Mouse (Mus musculus) liver, embryonic 14.5 days (tissue): ENCODE results near the gene Zscan2. TPM values are rescaled to one million over a fixed set of nuclear protein-coding genes. Genes with fewer than 3 reads are reported as not detected.
A peak's percentile ranks its signal among the peaks of the same experiment; 100 is the strongest.

Experiments used
- ATAC-seq: fragments of 200-750 bp; cut with Nextera tagmentation; 2 replicates; pipeline ENCODE4 v1.8.0; 2017; ENCODE audit warnings: moderate number of reproducible peaks, mild to moderate bottlenecking, moderate library complexity; ENCODE audit not compliant: insufficient read depth
- DNase-seq, 3 experiments: peaks; one replicate each; pipeline ENCODE4 v3.0.0-alpha.2; 2012 to 2013; ENCODE audit warnings: low read depth in 3 of 3, low spot score in 3 of 3
- H3K27ac ChIP-seq: fragments of 300-500 bp; sonication (generic); 2 replicates; pipeline ENCODE4 v1.5.1; 2014; ENCODE audit warnings: moderate library complexity, mild to moderate bottlenecking, control low read depth, inconsistent platforms
- H3K27me3 ChIP-seq: fragments of 300-500 bp; sonication (generic); 2 replicates; pipeline ENCODE4 v1.6.1; 2014; ENCODE audit warnings: mild to moderate bottlenecking, low read length, moderate library complexity; ENCODE audit not compliant: control insufficient read depth, insufficient read depth
- H3K36me3 ChIP-seq: fragments of 300-500 bp; sonication (generic); replicated peaks from 2 replicates; pipeline ENCODE4 v1.6.1; 2014; ENCODE audit warnings: low read depth; ENCODE audit not compliant: control insufficient read depth, insufficient read depth
- H3K4me1 ChIP-seq, 2 experiments: fragments of 200-500 bp in 1 of 2; fragments of 300-500 bp in 1 of 2; sonication (generic) in 1 of 2; replicated peaks; 2 replicates each; pipeline ENCODE4 v1.6.1; 2012 to 2014; ENCODE audit warnings: antibody characterized with exemption in 1 of 2, inconsistent platforms in 1 of 2, low read length in 1 of 2; ENCODE audit not compliant: control insufficient read depth in 2 of 2, insufficient read depth in 2 of 2
- H3K4me2 ChIP-seq: fragments of 300-500 bp; sonication (generic); 2 replicates; pipeline ENCODE4 v1.6.1; 2014; ENCODE audit warnings: low read depth, mild to moderate bottlenecking, control low read depth, moderate library complexity
- H3K4me3 ChIP-seq, 2 experiments: fragments of 200-500 bp in 1 of 2; fragments of 300-500 bp in 1 of 2; sonication (generic) in 1 of 2; 2 replicates each; pipeline ENCODE4 v1.5.1; 2012 to 2014; ENCODE audit warnings: low read depth in 2 of 2, low read length in 2 of 2, mild to moderate bottlenecking in 2 of 2, control low read depth in 1 of 2, inconsistent platforms in 1 of 2, moderate library complexity in 1 of 2; ENCODE audit not compliant: insufficient read depth in 1 of 2
- H3K9ac ChIP-seq: fragments of 300-500 bp; sonication (generic); replicated peaks from 2 replicates; pipeline ENCODE4 v1.6.1; 2014; ENCODE audit warnings: mild to moderate bottlenecking, control low read depth, moderate library complexity
- H3K9me3 ChIP-seq: fragments of 300-500 bp; sonication (generic); 2 replicates; pipeline ENCODE4 v1.6.1; 2016; ENCODE audit warnings: low read length, mixed read lengths; ENCODE audit not compliant: control insufficient read depth
- CTCF ChIP-seq: IDR thresholded peaks from 2 replicates; pipeline ENCODE4 v1.5.1; 2016; ENCODE audit warnings: antibody characterized with exemption, low read depth, control low read depth
- EP300 ChIP-seq: IDR thresholded peaks from 2 replicates; pipeline ENCODE4 v1.6.1; 2016; ENCODE audit warnings: antibody characterized with exemption, low read depth
- WGBS: fragments of 180-500 bp; shearing (Covaris S2); extraction: QIAGEN DNeasy Blood & Tissue Kit; methylation state at CpG from one replicate; pipeline ENCODE4 v1.1.7; 2014; ENCODE audit not compliant: insufficient replicate concordance; 5-methylcytosine and 5-hydroxymethylcytosine counted together
- polyA plus RNA-seq, 2 experiments: library from polyadenylated mRNA; depleted of rRNA in 1 of 2; stranded (reverse) in 1 of 2; unstranded in 1 of 2; fragments of >200 nt; fragmentation: Nextera tagmentation in 1 of 2; extraction: Ambion mirVana in 1 of 2; gene quantifications; 2 replicates each; pipeline versions ENCODE4 v1.2.1 to v1.2.3; 2012 to 2014

Gene Zscan2
- polyA plus RNA-seq (2012; rRNA removed), result 1.2 and 1.3 TPM in 2 replicates
- 0.08 and 0.13 TPM in 2 replicates for polyA plus RNA-seq (2014; fragmentation: Nextera tagmentation; extraction: Ambion mirVana)

DNA sequence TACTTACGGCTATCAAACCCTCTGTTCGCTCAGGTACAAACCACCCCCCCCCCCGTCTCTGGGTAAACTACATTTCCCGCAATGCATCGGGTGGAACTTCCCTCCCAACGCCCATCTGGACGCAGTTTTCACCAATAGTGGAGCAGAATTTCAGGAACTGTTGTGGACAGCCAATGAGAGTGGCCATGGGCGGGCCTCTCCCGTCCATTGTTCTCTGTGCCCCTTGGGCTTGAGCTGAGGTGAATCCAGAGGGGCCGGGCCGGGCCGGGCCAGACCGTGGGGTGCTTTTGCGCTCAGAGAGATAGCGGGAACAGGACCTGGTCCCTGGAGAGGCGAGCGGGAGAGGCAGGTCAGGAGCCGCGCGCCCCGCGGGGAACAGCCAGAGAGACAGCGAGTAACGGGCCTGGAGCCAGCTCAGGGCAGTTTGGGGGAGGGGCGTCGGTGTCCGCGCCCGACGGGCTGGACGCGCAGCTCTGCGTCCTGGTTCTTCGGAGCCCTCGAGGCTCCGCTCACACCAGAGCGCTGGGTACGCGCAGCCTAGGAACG, at the start of gene Zscan2:
Zscan2 (plus strand) TSS at position 192 of the 546 bp plus-strand sequence.
- Histone ChIP-seq H3K9ac (peak within 1 kb of the TSS; percentile 78), H3K9me3 (no peaks in the 10 kb centered on the region), H3K4me2 (peak within 1 kb of the TSS; percentile 74), H3K27ac (no peak within 1 kb of the TSS), H3K4me1 (peaks cover 0 to 11% of the 10 kb centered on the region in 2 experiments; a peak in 2 of 4 replicates), H3K36me3 (no peaks in the 10 kb centered on the region), H3K4me3 (peak within 1 kb of the TSS; percentile 79 to 87), H3K27me3 (no peaks in the 10 kb centered on the region)
- DNase-seq (peak; percentile 78 to 86 (median 84)), ATAC-seq (peak; percentile 92)
- TF ChIP-seq CTCF (no peak), EP300 (no peak)
- WGBS, result under 1% methylated on average over 40 of the region's 40 CpGs

GRCm38 (mm10) chr7:80813397-80813796, 47.3 kb upstream of the Zscan2 start:
- H3K9ac ChIP-seq, result no peak overlapping the region
- H3K9me3 ChIP-seq, result no peaks in the 10 kb centered on the region
- H3K4me1 ChIP-seq, result no peaks in the 10 kb centered on the region
- ATAC-seq (no peak), DNase-seq (no peak)
- H3K4me3 ChIP-seq, result no peak overlapping the region
- H3K27ac ChIP-seq, result no peak overlapping the region
- no peaks in the 10 kb centered on the region for H3K36me3 ChIP-seq
- TF ChIP-seq CTCF, result no peak
- no peak for TF ChIP-seq EP300
- H3K4me2 ChIP-seq, result no peak overlapping the region
- 55% methylated on average over 4 of the region's 4 CpGs for WGBS
- H3K27me3 ChIP-seq, result no peaks in the 10 kb centered on the region

GRCm38 (mm10) chr7:80816641-80817040, 44.1 kb upstream of the Zscan2 start:
- H3K9me3 ChIP-seq, result no peaks in the 10 kb centered on the region
- WGBS, result 54% methylated on average over 5 of the region's 5 CpGs
- no peak overlapping the region for H3K9ac ChIP-seq
- ATAC-seq (no peak), DNase-seq (no peak)
- H3K36me3 ChIP-seq, result no peaks in the 10 kb centered on the region
- H3K27ac ChIP-seq, result no peak overlapping the region
- no peaks in the 10 kb centered on the region for H3K4me1 ChIP-seq
- no peak overlapping the region for H3K4me2 ChIP-seq
- no peak overlapping the region for H3K4me3 ChIP-seq
- no peaks in the 10 kb centered on the region for H3K27me3 ChIP-seq
- TF ChIP-seq EP300 (no peak), CTCF (no peak)

DNA sequence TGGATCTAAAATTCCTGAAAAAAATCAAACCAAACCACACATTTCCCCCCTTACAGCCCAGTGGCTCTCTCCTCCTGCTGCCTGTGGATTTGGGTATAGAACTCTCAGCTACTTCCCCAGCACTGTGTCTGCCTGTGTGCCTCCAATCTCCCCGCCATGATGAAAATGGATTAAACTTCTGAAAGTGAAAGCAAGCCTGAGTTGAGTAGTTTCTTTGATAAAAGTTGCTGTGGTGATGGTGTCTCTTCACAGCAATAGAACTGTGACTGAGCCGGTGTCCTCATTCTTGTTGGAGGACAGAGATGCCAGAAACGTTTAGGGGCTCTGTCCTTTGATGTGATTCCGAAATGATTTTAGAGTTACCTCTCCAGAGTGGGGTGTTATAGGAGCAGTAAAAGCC, 39.9 kb upstream of the Zscan2 start:
- H3K36me3 ChIP-seq, result no peaks in the 10 kb centered on the region
- H3K4me3 ChIP-seq, result no peak overlapping the region
- H3K4me2 ChIP-seq, result no peak overlapping the region
- H3K9ac ChIP-seq, result no peak overlapping the region
- DNase-seq, result no peak
- WGBS, result 60% methylated on average over 4 of the region's 4 CpGs
- no peak overlapping the region for H3K27ac ChIP-seq
- ATAC-seq, result no peak
- no peaks in the 10 kb centered on the region for H3K9me3 ChIP-seq
- TF ChIP-seq EP300 (no peak), CTCF (no peak)
- H3K27me3 ChIP-seq, result no peaks in the 10 kb centered on the region
- peaks cover 8 to 11% of the 10 kb centered on the region in 2 experiments for H3K4me1 ChIP-seq

- ATAC-seq (no peak), DNase-seq (no peak)
- no peak overlapping the region for H3K9ac ChIP-seq
- no peak overlapping the region for H3K4me3 ChIP-seq
- H3K36me3 ChIP-seq, result no peaks in the 10 kb centered on the region
- WGBS, result 52% methylated on average over 4 of the region's 4 CpGs
- no peak overlapping the region for H3K4me2 ChIP-seq
- H3K27ac ChIP-seq, result no peak overlapping the region
- TF ChIP-seq CTCF, result no peak
- no peak for TF ChIP-seq EP300
- peaks cover 8 to 11% of the 10 kb centered on the region in 2 experiments for H3K4me1 ChIP-seq
- H3K27me3 ChIP-seq, result no peaks in the 10 kb centered on the region
- no peaks in the 10 kb centered on the region for H3K9me3 ChIP-seq
These were observed 37.5 kb upstream of the Zscan2 start for GRCm38 (mm10) chr7:80823267-80823666.
